Mouse (Mus musculus): Measurements from ENCODE around the gene Rapgef5. TPM values are rescaled to one million over a fixed set of nuclear protein-coding genes. Genes with fewer than 3 reads are reported as not detected.

Rapgef5 gene
- total RNA-seq, 1 experiment: 9.9 TPM

DNA sequence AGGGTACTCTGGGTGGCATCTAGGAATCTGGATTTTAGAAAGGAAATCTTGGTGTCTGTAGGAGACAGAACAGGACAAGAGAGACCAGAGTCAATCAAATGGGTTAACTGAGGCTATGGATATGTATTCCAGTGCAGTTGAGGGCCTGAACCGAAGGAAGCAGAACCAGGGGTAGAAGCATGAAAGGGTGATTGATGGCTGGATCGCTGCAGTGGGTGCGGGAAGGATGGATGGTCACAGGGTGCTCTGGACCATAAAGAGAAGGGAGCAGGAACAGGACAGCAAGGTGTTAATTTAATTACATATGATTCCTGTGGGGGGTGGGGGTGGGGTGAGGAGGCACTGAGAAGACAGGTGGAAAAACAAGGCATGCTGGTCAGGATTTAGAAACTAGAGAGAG is 76.3 kb downstream of the Rapgef5 start:
- Histone ChIP-seq H3K27ac (ENCODE audit: insufficient read depth, low read depth, low read length, poor library complexity, severe bottlenecking) (no peak overlapping the region), H3K9ac (ENCODE audit: insufficient read depth, low read depth, low read length, poor library complexity, severe bottlenecking) (no peak overlapping the region), H3K36me3 (ENCODE audit: control insufficient read depth, insufficient read depth, low read length, poor library complexity, severe bottlenecking) (no peaks in the 10 kb centered on the region), H3K4me3 (ENCODE audit: insufficient read depth in 1 of 2, low read depth in 1 of 2, low read length in 2 of 2, poor library complexity in 1 of 2, severe bottlenecking in 1 of 2) (no peak overlapping the region), H3K4me1 (ENCODE audit: control insufficient read depth in 2 of 2, insufficient read depth in 2 of 2, low read length in 2 of 2, poor library complexity in 1 of 2) (no peaks in the 10 kb centered on the region), H3K9me3 (ENCODE audit: control insufficient read depth, insufficient read depth, low read depth, low read length) (no peaks in the 10 kb centered on the region)
- in situ Hi-C loops (cut with MboI; ENCODE audit: low sequenced_read_pairs in 2 of 2, unreplicated experiment in 2 of 2): loop anchor here in 1 of 2 experiments (25.0 kb wide), 1 partner anchor 170 kb away; no protein-coding TSS in a partner anchor
- TF ChIP-seq CHD2 (IDR thresholded peaks at IDR 0.05; ENCODE audit: low read depth, low read length) (no peak), ZC3H11A (IDR thresholded peaks at IDR 0.05; ENCODE audit: borderline replicate concordance, low read depth, low read length) (no peak), HCFC1 (IDR thresholded peaks at IDR 0.05; ENCODE audit: borderline replicate concordance, insufficient read depth, low read length) (no peak), ZNF384 (IDR thresholded peaks at IDR 0.05; ENCODE audit: low read depth, low read length) (no peak), MAFK (IDR thresholded peaks at IDR 0.05; ENCODE audit: insufficient read depth, low read depth, low read length) (no peak)
- DNase-seq (ENCODE audit: low read depth, low spot score): no peak

DNA sequence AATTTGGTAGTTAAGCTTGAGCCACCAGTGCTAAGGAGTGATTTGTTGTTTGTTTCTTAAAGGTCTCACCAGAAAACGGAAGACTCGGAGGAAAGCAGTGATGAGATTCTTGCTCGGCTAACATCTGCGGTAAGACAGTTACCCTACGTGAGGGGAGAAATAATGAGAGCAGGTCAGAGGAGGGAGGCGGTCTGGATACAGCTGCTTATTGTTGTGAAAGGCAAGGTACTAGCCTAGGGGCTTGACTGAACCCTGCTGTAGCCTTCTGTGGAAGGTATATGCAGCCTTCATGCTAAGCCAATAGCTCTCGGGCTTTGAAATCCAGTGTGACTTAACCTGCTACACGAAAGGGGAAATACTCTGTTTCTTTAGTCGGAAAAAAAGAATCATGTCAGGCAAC is 78.9 kb downstream of the Rapgef5 start:
- no peak for TF ChIP-seq CHD2 (IDR thresholded peaks at IDR 0.05; ENCODE audit: low read depth, low read length)
- TF ChIP-seq MAFK (IDR thresholded peaks at IDR 0.05; ENCODE audit: insufficient read depth, low read depth, low read length): no peak
- TF ChIP-seq ZNF384 (IDR thresholded peaks at IDR 0.05; ENCODE audit: low read depth, low read length): no peak
- TF ChIP-seq HCFC1 (IDR thresholded peaks at IDR 0.05; ENCODE audit: borderline replicate concordance, insufficient read depth, low read length): no peak
- no peak for TF ChIP-seq ZC3H11A (IDR thresholded peaks at IDR 0.05; ENCODE audit: borderline replicate concordance, low read depth, low read length)
- in situ Hi-C loops (cut with MboI; ENCODE audit: low sequenced_read_pairs in 2 of 2, unreplicated experiment in 2 of 2): loop anchor here in 1 of 2 experiments (25.0 kb wide), 1 partner anchor 167 kb away; no protein-coding TSS in a partner anchor
- no peaks in the 10 kb centered on the region for H3K9me3 ChIP-seq (ENCODE audit: control insufficient read depth, insufficient read depth, low read depth, low read length)
- no peak overlapping the region for H3K4me3 ChIP-seq (ENCODE audit: insufficient read depth in 1 of 2, low read depth in 1 of 2, low read length in 2 of 2, poor library complexity in 1 of 2, severe bottlenecking in 1 of 2)
- DNase-seq (ENCODE audit: low read depth, low spot score): no peak
- H3K36me3 ChIP-seq (ENCODE audit: control insufficient read depth, insufficient read depth, low read length, poor library complexity, severe bottlenecking): no peaks in the 10 kb centered on the region
- H3K9ac ChIP-seq (ENCODE audit: insufficient read depth, low read depth, low read length, poor library complexity, severe bottlenecking): no peak overlapping the region
- no peak overlapping the region for H3K27ac ChIP-seq (ENCODE audit: insufficient read depth, low read depth, low read length, poor library complexity, severe bottlenecking)
- H3K4me1 ChIP-seq (ENCODE audit: control insufficient read depth in 2 of 2, insufficient read depth in 2 of 2, low read length in 2 of 2, poor library complexity in 1 of 2): no peaks in the 10 kb centered on the region

GRCm38 (mm10) chr12:117598190-117598589 is 81.9 kb downstream of the Rapgef5 start:
- no peak for DNase-seq (ENCODE audit: low read depth, low spot score)
- no peak overlapping the region for H3K4me3 ChIP-seq (ENCODE audit: insufficient read depth in 1 of 2, low read depth in 1 of 2, low read length in 2 of 2, poor library complexity in 1 of 2, severe bottlenecking in 1 of 2)
- H3K9ac ChIP-seq (ENCODE audit: insufficient read depth, low read depth, low read length, poor library complexity, severe bottlenecking): no peak overlapping the region
- H3K9me3 ChIP-seq (ENCODE audit: control insufficient read depth, insufficient read depth, low read depth, low read length): no peaks in the 10 kb centered on the region
- no peaks in the 10 kb centered on the region for H3K36me3 ChIP-seq (ENCODE audit: control insufficient read depth, insufficient read depth, low read length, poor library complexity, severe bottlenecking)
- in situ Hi-C loops (cut with MboI; ENCODE audit: low sequenced_read_pairs in 2 of 2, unreplicated experiment in 2 of 2): loop anchor here in 1 of 2 experiments (25.0 kb wide), 1 partner anchor 164 kb away; no protein-coding TSS in a partner anchor
- no peak overlapping the region for H3K27ac ChIP-seq (ENCODE audit: insufficient read depth, low read depth, low read length, poor library complexity, severe bottlenecking)
- TF ChIP-seq CHD2 (IDR thresholded peaks at IDR 0.05; ENCODE audit: low read depth, low read length) (no peak), ZC3H11A (IDR thresholded peaks at IDR 0.05; ENCODE audit: borderline replicate concordance, low read depth, low read length) (no peak), ZNF384 (IDR thresholded peaks at IDR 0.05; ENCODE audit: low read depth, low read length) (no peak), MAFK (IDR thresholded peaks at IDR 0.05; ENCODE audit: insufficient read depth, low read depth, low read length) (no peak), HCFC1 (IDR thresholded peaks at IDR 0.05; ENCODE audit: borderline replicate concordance, insufficient read depth, low read length) (no peak)
- H3K4me1 ChIP-seq (ENCODE audit: control insufficient read depth in 2 of 2, insufficient read depth in 2 of 2, low read length in 2 of 2, poor library complexity in 1 of 2): no peaks in the 10 kb centered on the region

GRCm38 (mm10) chr12:117605966-117606365 is 89.7 kb downstream of the Rapgef5 start:
- Histone ChIP-seq H3K27ac (ENCODE audit: insufficient read depth, low read depth, low read length, poor library complexity, severe bottlenecking) (no peak overlapping the region), H3K9me3 (ENCODE audit: control insufficient read depth, insufficient read depth, low read depth, low read length) (no peaks in the 10 kb centered on the region), H3K4me3 (ENCODE audit: insufficient read depth in 1 of 2, low read depth in 1 of 2, low read length in 2 of 2, poor library complexity in 1 of 2, severe bottlenecking in 1 of 2) (no peak overlapping the region), H3K9ac (ENCODE audit: insufficient read depth, low read depth, low read length, poor library complexity, severe bottlenecking) (no peak overlapping the region), H3K4me1 (ENCODE audit: control insufficient read depth in 2 of 2, insufficient read depth in 2 of 2, low read length in 2 of 2, poor library complexity in 1 of 2) (no peaks in the 10 kb centered on the region), H3K36me3 (ENCODE audit: control insufficient read depth, insufficient read depth, low read length, poor library complexity, severe bottlenecking) (no peaks in the 10 kb centered on the region)
- TF ChIP-seq ZC3H11A (IDR thresholded peaks at IDR 0.05; ENCODE audit: borderline replicate concordance, low read depth, low read length) (no peak), MAFK (IDR thresholded peaks at IDR 0.05; ENCODE audit: insufficient read depth, low read depth, low read length) (no peak), ZNF384 (IDR thresholded peaks at IDR 0.05; ENCODE audit: low read depth, low read length) (no peak), HCFC1 (IDR thresholded peaks at IDR 0.05; ENCODE audit: borderline replicate concordance, insufficient read depth, low read length) (no peak), CHD2 (IDR thresholded peaks at IDR 0.05; ENCODE audit: low read depth, low read length) (no peak)
- in situ Hi-C loops (cut with MboI; ENCODE audit: low sequenced_read_pairs in 2 of 2, unreplicated experiment in 2 of 2): no loop called here
- DNase-seq (ENCODE audit: low read depth, low spot score): no peak
